Mouse (Mus musculus) lung, postnatal 0 days (tissue): Measurements from ENCODE around the gene Cep112. TPM values are rescaled to one million over a fixed set of nuclear protein-coding genes. Genes with fewer than 3 reads are reported as not detected.

Source experiments
- ATAC-seq: fragments of 200-750 bp; cut with Nextera tagmentation; 2 replicates; pipeline ENCODE4 v1.8.0; 2017; ENCODE audit warnings: moderate library complexity
- DNase-seq: peaks from one replicate; pipeline ENCODE4 v3.0.0-alpha.2; 2016; ENCODE audit warnings: low spot score
- H3K27ac ChIP-seq: fragments of 300-500 bp; sonication (generic); 2 replicates; pipeline ENCODE4 v1.5.1; 2014; ENCODE audit warnings: antibody characterized with exemption, mild to moderate bottlenecking, low read length, mixed read lengths
- H3K27me3 ChIP-seq: fragments of 300-500 bp; sonication (generic); replicated peaks from 2 replicates; pipeline ENCODE4 v1.6.1; 2014; ENCODE audit warnings: low read length, mixed read lengths; ENCODE audit not compliant: insufficient read depth
- H3K36me3 ChIP-seq: fragments of 300-500 bp; sonication (generic); 2 replicates; pipeline ENCODE4 v1.6.1; 2014; ENCODE audit warnings: low read length, mixed read lengths; ENCODE audit not compliant: insufficient read depth
- H3K4me1 ChIP-seq: fragments of 300-500 bp; sonication (generic); 2 replicates; pipeline ENCODE4 v1.6.1; 2014; ENCODE audit warnings: antibody characterized with exemption, low read depth, low read length, mixed read lengths; ENCODE audit not compliant: insufficient read depth
- H3K4me2 ChIP-seq: fragments of 300-500 bp; sonication (generic); replicated peaks from 2 replicates; pipeline ENCODE4 v1.6.1; 2014; ENCODE audit warnings: low read depth, mild to moderate bottlenecking, low read length, moderate library complexity, mixed read lengths
- H3K4me3 ChIP-seq: fragments of 300-500 bp; sonication (generic); 2 replicates; pipeline ENCODE4 v1.5.1; 2014; ENCODE audit warnings: low read depth, low read length
- H3K9ac ChIP-seq: fragments of 300-500 bp; sonication (generic); replicated peaks from 2 replicates; pipeline ENCODE4 v1.6.1; 2014; ENCODE audit warnings: low read depth, mild to moderate bottlenecking
- H3K9me3 ChIP-seq: fragments of 300-500 bp; sonication (generic); 2 replicates; pipeline ENCODE4 v1.6.1; 2016; ENCODE audit warnings: low read length, mixed read lengths
- CTCF ChIP-seq: IDR thresholded peaks from 2 replicates; pipeline ENCODE4 v1.5.1; 2016; ENCODE audit warnings: antibody characterized with exemption, mild to moderate bottlenecking
- EP300 ChIP-seq: IDR thresholded peaks from 2 replicates; pipeline ENCODE4 v1.6.1; 2016; ENCODE audit warnings: antibody characterized with exemption, mild to moderate bottlenecking, control low read depth
- WGBS: fragments of 180-500 bp; shearing (Covaris S2); extraction: QIAGEN DNeasy Blood & Tissue Kit; methylation state at CpG from one replicate; pipeline ENCODE4 v1.1.7; 2014; 5-methylcytosine and 5-hydroxymethylcytosine counted together
- polyA plus RNA-seq: library from polyadenylated mRNA; unstranded; fragments of >200 nt; fragmentation: Nextera tagmentation; extraction: Ambion mirVana; gene quantifications from 2 replicates; pipeline ENCODE4 v1.2.1, GENCODE M21; 2015

The Cep112 gene
- polyA plus RNA-seq, 1 experiment from 2014 or later, result 6.4 TPM

DNA sequence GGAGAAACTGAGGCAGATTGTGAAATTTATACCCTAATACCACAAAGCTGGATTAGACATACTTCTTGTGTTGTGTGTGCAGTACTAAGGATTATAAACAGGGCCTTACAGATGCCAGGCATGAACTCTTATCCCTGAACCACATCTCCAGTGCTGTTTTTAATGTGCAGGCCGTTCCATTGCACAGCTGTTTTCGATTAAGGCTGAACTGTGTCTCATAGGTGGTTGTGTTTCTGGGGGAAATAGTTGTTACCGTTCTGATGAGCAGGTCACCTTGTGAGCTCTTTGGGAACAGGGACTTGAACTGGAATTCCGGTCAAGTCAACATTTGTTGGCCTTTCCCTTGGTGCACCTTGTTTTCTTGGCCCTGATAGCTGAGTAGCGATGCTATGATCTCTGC lies 456.7 kb downstream of the Cep112 start:
- Histone ChIP-seq H3K9ac (no peak overlapping the region), H3K4me3 (no peak overlapping the region), H3K36me3 (no peaks in the 10 kb centered on the region), H3K27me3 (no peaks in the 10 kb centered on the region), H3K9me3 (no peaks in the 10 kb centered on the region), H3K27ac (no peak overlapping the region), H3K4me1 (0 out of 2 replicates have a peak, but pooled peaks cover 6% of the 10 kb centered on the region), H3K4me2 (no peak overlapping the region)
- WGBS, result 88% methylated on average over 5 of the region's 5 CpGs
- ATAC-seq (no peak), DNase-seq (no peak)
- no peak for TF ChIP-seq CTCF
- no peak for TF ChIP-seq EP300

- no peak for ATAC-seq
- no peak for DNase-seq
- H3K4me2 ChIP-seq, result no peak overlapping the region
- no peak overlapping the region for H3K9ac ChIP-seq
- no peaks in the 10 kb centered on the region for H3K36me3 ChIP-seq
- H3K4me3 ChIP-seq, result no peak overlapping the region
- 66% methylated on average over 19 of the region's 19 CpGs for WGBS
- H3K4me1 ChIP-seq, result no peaks in the 10 kb centered on the region
- H3K9me3 ChIP-seq, result no peaks in the 10 kb centered on the region
- H3K27me3 ChIP-seq, result no peaks in the 10 kb centered on the region
- H3K27ac ChIP-seq, result no peak overlapping the region
- TF ChIP-seq EP300 (no peak), CTCF (no peak)
Measured at GRCm38 (mm10) chr11:108885276-108885896, 460.4 kb downstream of the Cep112 start.

DNA sequence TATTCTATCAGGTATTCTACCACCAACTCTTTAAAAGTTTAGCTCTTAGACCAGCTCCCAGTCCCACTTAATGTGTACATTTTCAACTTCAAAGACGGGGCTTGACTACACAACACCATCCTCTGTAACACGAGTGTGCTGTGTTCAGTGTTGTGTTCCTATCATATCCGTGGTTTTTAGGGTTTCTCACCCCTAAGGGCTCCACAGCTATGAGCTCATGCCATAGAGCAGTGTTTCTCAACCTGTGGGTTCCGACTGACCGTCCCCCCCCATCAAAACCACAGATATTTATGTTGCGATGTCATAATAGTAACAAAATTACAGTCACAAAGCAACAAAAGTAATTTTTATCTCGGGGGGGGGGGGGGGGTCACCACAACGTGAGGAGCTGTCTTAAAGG lies 461.1 kb downstream of the Cep112 start:
- no peaks in the 10 kb centered on the region for H3K36me3 ChIP-seq
- no peaks in the 10 kb centered on the region for H3K27me3 ChIP-seq
- ATAC-seq, result no peak
- H3K4me1 ChIP-seq, result no peaks in the 10 kb centered on the region
- 74% methylated on average over 7 of the region's 8 CpGs for WGBS
- no peak overlapping the region for H3K4me2 ChIP-seq
- TF ChIP-seq CTCF, result no peak
- TF ChIP-seq EP300, result no peak
- DNase-seq, result no peak
- no peak overlapping the region for H3K4me3 ChIP-seq
- no peak overlapping the region for H3K9ac ChIP-seq
- H3K9me3 ChIP-seq, result no peaks in the 10 kb centered on the region
- H3K27ac ChIP-seq, result no peak overlapping the region

- ATAC-seq (no peak), DNase-seq (no peak)
- no peak overlapping the region for H3K9ac ChIP-seq
- H3K4me3 ChIP-seq, result no peak overlapping the region
- no peaks in the 10 kb centered on the region for H3K27me3 ChIP-seq
- no peaks in the 10 kb centered on the region for H3K36me3 ChIP-seq
- 42% methylated on average over 11 of the region's 11 CpGs for WGBS
- no peak overlapping the region for H3K4me2 ChIP-seq
- TF ChIP-seq CTCF (peak; percentile 72), EP300 (no peak)
- no peaks in the 10 kb centered on the region for H3K4me1 ChIP-seq
- H3K9me3 ChIP-seq, result no peaks in the 10 kb centered on the region
- H3K27ac ChIP-seq, result no peak overlapping the region
Measured at GRCm38 (mm10) chr11:108889121-108889520, 464.1 kb downstream of the Cep112 start.

DNA sequence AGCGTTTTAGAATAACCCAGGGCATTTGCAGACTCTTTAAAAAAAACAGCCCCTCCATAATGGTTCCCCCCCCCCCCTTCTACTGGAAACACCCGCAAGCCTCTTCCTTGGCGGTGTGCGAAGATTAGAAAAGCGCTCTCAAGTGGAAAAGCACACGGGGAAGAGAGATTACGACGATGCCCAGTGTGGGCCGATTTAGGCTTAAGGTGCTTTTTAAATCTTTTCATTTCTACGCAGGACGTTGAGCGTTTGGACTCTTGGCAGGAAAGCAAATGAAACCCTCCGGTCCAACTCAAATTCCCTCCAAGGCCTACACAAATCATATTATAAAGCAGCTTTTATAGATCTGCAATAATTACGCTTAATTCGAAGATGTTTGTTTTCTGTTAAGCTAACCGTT lies 465.6 kb downstream of the Cep112 start:
- ATAC-seq (no peak), DNase-seq (no peak)
- 32% methylated on average over 16 of the region's 16 CpGs for WGBS
- TF ChIP-seq CTCF, result no peak
- TF ChIP-seq EP300, result no peak
- Histone ChIP-seq H3K27ac (no peak overlapping the region), H3K9me3 (no peaks in the 10 kb centered on the region), H3K4me1 (no peaks in the 10 kb centered on the region), H3K4me2 (peak overlapping the region; percentile 46), H3K27me3 (no peaks in the 10 kb centered on the region), H3K36me3 (no peaks in the 10 kb centered on the region), H3K9ac (no peak overlapping the region), H3K4me3 (no peak overlapping the region)

DNA sequence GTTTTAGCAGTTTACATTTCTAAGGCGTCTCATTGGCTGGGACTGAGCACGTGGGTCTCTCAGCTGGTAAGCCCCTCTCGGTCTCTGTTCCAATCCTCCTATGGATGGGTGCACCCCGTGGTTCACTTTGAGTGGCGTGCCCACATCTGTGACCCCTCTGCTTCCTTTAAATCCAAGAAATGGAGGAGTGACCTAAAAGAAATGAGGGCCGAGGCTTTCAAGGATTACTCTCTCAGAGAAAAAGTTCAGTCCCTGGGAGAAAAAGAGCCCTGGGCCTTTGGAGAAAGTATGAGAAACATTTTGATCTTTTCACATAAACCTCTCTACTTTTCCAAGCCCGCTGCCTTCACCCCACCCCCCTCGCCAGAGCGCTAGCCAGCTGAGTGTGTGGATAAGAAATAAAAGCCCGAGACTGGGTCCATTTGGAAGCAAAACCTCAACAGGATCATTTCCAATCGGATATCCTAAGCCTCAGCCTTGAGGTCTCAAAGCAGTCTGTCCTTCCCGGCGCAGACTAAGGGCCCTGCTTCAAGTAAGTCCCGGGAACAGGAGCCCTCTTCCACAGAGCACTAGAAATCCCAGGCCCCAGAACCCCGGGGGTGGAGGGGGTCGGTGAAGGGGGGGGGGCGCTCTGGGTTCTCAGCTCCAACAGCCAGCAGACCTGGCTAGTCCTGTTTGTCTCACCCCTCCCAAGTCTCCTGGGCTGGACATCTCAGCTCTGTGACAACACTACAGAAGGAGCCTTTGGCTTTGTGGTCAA lies 466.3 kb downstream of the Cep112 start:
- Histone ChIP-seq H3K4me2 (peak overlapping the region; percentile 46), H3K4me1 (no peaks in the 10 kb centered on the region), H3K27ac (peak overlapping the region; percentile 57), H3K36me3 (no peaks in the 10 kb centered on the region), H3K27me3 (no peaks in the 10 kb centered on the region), H3K9me3 (no peaks in the 10 kb centered on the region), H3K9ac (peak overlapping the region; percentile 27), H3K4me3 (peak overlapping the region; percentile 33; the same call in 1 of the 2 replicates)
- 6% methylated on average over 17 of the region's 17 CpGs for WGBS
- peak; percentile 79 for ATAC-seq
- DNase-seq, result peak; percentile 74
- TF ChIP-seq CTCF (no peak), EP300 (no peak)
